7 mouse cellular contexts compared by ENCODE assay signal in genomic region chr2:116062761-116063441, GRCm38 (mm10). TPM values are rescaled to one million over a fixed set of nuclear protein-coding genes. Genes with fewer than 3 reads are reported as not detected.
DNase-seq lines count a peak whose midpoint lies in the region; ATAC-seq lines count a peak whose summit lies in the region.

No protein-coding gene starts in this region.

- H3K4me1 ChIP-seq in forebrain, embryonic 16.5 days (replicated peaks; ENCODE audit: control insufficient read depth, insufficient read depth, low read length): peaks cover 13% of the 10 kb centered on the region
- H3K4me1 ChIP-seq in midbrain, embryonic 16.5 days (ENCODE audit: control insufficient read depth, insufficient read depth, low read length): peaks cover 16% of the 10 kb centered on the region; the same call in 1 of the 2 replicates

- peak overlapping the region; percentile 99 for H3K27ac ChIP-seq in forebrain, embryonic 16.5 days (ENCODE audit: low read length)
- H3K27ac ChIP-seq in midbrain, embryonic 16.5 days (ENCODE audit: low read length): peak overlapping the region; percentile 84

- H3K4me2 ChIP-seq in forebrain, embryonic 16.5 days (ENCODE audit: low read length): peak overlapping the region; percentile 60
- peak overlapping the region; percentile 72 for H3K4me2 ChIP-seq in midbrain, embryonic 16.5 days (ENCODE audit: low read length)

- H3K36me3 ChIP-seq in forebrain, embryonic 16.5 days (ENCODE audit: control insufficient read depth, insufficient read depth): no peaks in the 10 kb centered on the region
- H3K36me3 ChIP-seq in midbrain, embryonic 16.5 days (ENCODE audit: control insufficient read depth, insufficient read depth, low read length): no peaks in the 10 kb centered on the region

- no peaks in the 10 kb centered on the region for H3K9me3 ChIP-seq in forebrain, embryonic 16.5 days (ENCODE audit: control insufficient read depth, low read length)
- no peaks in the 10 kb centered on the region for H3K9me3 ChIP-seq in midbrain, embryonic 16.5 days (replicated peaks; ENCODE audit: control insufficient read depth, low read length, poor library complexity, severe bottlenecking)

- WGBS in forebrain, embryonic 16.5 days: under 1% methylated on average over 36 of the region's 36 CpGs
- under 1% methylated on average over 36 of the region's 36 CpGs for WGBS in midbrain, embryonic 16.5 days

- no peak for ATAC-seq in forebrain, embryonic 16.5 days
- no peak for ATAC-seq in midbrain, embryonic 16.5 days

- no peaks in the 10 kb centered on the region for H3K27me3 ChIP-seq in forebrain, embryonic 16.5 days (replicated peaks; ENCODE audit: control insufficient read depth, insufficient read depth, low read length)
- H3K27me3 ChIP-seq in midbrain, embryonic 16.5 days (ENCODE audit: control insufficient read depth, insufficient read depth, low read depth, low read length): peaks cover 3% of the 10 kb centered on the region; the same call in 1 of the 2 replicates

- peak overlapping the region; percentile 83 for H3K4me3 ChIP-seq in forebrain, embryonic 16.5 days (replicated peaks; ENCODE audit: low read length)
- peak overlapping the region; percentile 43 for H3K4me3 ChIP-seq in midbrain, embryonic 16.5 days (ENCODE audit: low read depth, low read length)

- peak overlapping the region; percentile 98 for H3K9ac ChIP-seq in forebrain, embryonic 16.5 days (replicated peaks; ENCODE audit: low read depth, low read length)
- peak overlapping the region; percentile 74 for H3K9ac ChIP-seq in midbrain, embryonic 16.5 days (ENCODE audit: low read depth, low read length)

- DNase-seq in A20 (ENCODE audit: low read depth, low spot score): peak; percentile 18
- peak; percentile 53 for DNase-seq in ES-CJ7 (ENCODE audit: low read depth, low spot score)
- peak; percentile 53 for DNase-seq in kidney, postnatal 10 days
- no peak for DNase-seq in layer of hippocampus, postnatal 36 days
- DNase-seq in right cerebral cortex, postnatal 25 days: no peak

RNA-seq across cellular contexts. Expression of gene Meis2, which starts 2.7 kb away (rescaled TPM):
- 143 and 154 TPM in 2 replicates for polyA plus RNA-seq in forebrain, embryonic 16.5 days (2015; fragmentation: Nextera tagmentation; extraction: Ambion mirVana)
- 62.5 and 70.2 TPM in 2 replicates for polyA plus RNA-seq in midbrain, embryonic 16.5 days (2015; fragmentation: Nextera tagmentation; extraction: Ambion mirVana)
- total RNA-seq in layer of hippocampus, postnatal 36 days (2021): 10 to 100 TPM; 39.2 to 43.8 TPM

Comparison
In these comparisons a context has a peak if more than half of its experiments do, and no peak if none do; other contexts are left out.
1. DNase-seq: peak in A20 (single experiment), ES-CJ7 (single experiment) and kidney, postnatal 10 days (single experiment); none in layer of hippocampus, postnatal 36 days (0 of 2) and right cerebral cortex, postnatal 25 days (single experiment).